Mouse (Mus musculus): ENCODE measurements around the gene Bbs9.

DNA sequence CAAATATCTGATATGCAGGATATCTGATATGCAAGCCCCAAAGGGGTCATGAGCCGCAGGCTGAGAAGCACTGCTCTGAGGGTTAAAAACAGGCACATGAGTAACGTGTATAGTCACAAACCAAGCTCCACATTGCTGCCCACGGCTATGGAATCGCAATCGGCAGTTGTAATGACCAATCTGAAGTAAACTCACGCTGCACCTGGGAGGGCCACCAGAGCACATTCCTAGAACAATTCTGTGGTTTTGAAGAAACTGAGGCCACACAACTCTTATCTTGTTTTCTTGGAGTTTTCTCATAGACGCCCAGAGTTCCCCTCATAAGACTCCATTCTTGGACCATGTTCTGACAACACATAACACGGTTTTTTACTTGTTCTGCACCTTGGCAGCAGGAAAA is 334.9 kb downstream of the Bbs9 start:
- TF ChIP-seq CEBPB (IDR thresholded peaks at IDR 0.05; ENCODE audit: low read depth) (no peak), CTCF (IDR thresholded peaks at IDR 0.05; ENCODE audit: control insufficient read depth, insufficient read depth, insufficient read length) (no peak), MYOD1 (IDR thresholded peaks at IDR 0.05; ENCODE audit: control insufficient read depth, insufficient read length, low read depth) (no peak)
